Mouse (Mus musculus) brain, embryonic 14.5 days (tissue): ENCODE measurements around the gene Dnaaf2.

Experiments used
- CTCF ChIP-seq: fragments of 200-500 bp; IDR thresholded peaks from 2 replicates; pipeline ENCODE4 v1.5.1; 2012; ENCODE audit warnings: inconsistent platforms, mild to moderate bottlenecking, moderate library complexity, borderline replicate concordance; ENCODE audit not compliant: insufficient read depth, insufficient read length; ENCODE audit errors: extremely low read depth
- POLR2A ChIP-seq: fragments of 200-500 bp; IDR thresholded peaks from 2 replicates; pipeline ENCODE4 v1.6.1; 2012; ENCODE audit warnings: mild to moderate bottlenecking, inconsistent platforms, borderline replicate concordance; ENCODE audit not compliant: poor library complexity, insufficient read depth, insufficient read length, severe bottlenecking; ENCODE audit errors: extremely low read depth

- TF ChIP-seq CTCF (no peak), POLR2A (no peak)
These were observed 13.6 kb downstream of the Dnaaf2 start for GRCm38 (mm10) chr12:69184342-69185295.
